Mouse (Mus musculus) frontal cortex, adult 2 months (tissue): ENCODE measurements around the gene Robo2. TPM values are rescaled to one million over a fixed set of nuclear protein-coding genes. Genes with fewer than 3 reads are reported as not detected.
A peak's percentile ranks its signal among the peaks of the same experiment; 100 is the strongest.

Source experiments
- DNase-seq, 2 experiments: peaks; one replicate each; pipeline ENCODE4 v3.0.0; 2022; ENCODE audit warnings: low spot score in 1 of 2; ENCODE audit errors: extremely low spot score in 1 of 2
- polyA plus RNA-seq: library from polyadenylated mRNA; depleted of rRNA; stranded (reverse); fragments of >200 nt; gene quantifications from 2 replicates; pipeline ENCODE4 v1.2.3, GENCODE M21; 2012; rRNA removed

Gene Robo2
- 64.3 and 71.3 TPM in 2 replicates for polyA plus RNA-seq

DNA sequence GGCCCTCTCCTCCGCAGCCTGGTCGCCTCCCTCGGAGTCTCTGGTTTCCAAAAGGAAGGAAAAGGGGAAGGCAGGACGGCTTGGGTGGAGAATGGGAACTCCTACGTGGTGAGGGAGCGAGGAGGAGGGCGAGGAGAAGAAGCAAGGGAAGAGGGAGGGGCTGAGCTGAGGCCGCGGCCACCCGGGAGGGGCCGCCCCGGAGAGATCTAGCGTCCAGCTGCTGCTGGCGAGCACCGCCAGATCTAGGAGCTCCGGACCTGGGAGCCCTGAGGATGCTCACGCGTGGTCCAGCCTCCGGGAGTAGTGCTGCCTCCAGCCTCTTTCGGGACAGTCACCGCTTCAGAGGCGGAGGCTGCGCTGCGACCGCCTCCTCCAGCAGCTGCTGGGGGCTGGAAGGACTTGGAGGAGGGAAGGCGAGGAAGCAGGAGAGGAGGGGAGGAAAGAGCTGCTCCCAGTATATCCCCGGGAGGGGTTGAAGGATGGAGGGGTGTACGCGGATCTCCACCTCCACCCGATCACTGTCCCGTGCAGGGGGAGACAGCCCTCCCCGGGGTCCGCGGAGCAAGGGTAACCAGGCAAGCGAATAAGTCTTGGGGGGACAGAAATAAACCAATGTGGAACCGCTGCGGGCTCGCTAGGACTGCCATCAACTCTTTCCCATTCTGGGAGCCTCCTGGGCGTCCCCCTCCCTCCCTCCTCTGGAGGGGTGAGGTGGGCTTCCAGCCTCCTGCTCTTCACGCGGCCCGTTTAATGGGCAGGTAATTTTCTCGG, at the start of gene Robo2:
TSS of gene Robo2 (minus strand) at position 345 of the 771 bp plus-strand sequence.
- DNase-seq, result peak; percentile 33 to 68

DNA sequence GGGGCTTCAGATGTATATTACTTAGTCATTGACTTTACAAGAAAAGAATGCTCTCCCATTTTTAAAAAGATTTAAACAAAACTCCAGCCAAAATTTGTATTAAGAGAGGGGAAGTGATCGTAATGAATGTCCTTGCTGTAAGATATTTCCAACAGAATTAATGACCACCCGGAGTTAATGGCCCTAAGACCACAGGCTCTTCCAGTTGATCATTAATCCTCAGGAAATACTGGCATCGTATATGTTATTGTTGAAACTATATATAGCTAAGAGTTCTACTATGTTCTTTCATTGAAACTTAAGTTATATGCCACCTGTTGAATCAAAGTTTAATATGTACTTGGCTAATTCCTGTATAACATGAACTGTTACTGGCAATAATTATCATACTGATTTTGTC, 46.5 kb upstream of the Robo2 start:
- no peak for DNase-seq

DNA sequence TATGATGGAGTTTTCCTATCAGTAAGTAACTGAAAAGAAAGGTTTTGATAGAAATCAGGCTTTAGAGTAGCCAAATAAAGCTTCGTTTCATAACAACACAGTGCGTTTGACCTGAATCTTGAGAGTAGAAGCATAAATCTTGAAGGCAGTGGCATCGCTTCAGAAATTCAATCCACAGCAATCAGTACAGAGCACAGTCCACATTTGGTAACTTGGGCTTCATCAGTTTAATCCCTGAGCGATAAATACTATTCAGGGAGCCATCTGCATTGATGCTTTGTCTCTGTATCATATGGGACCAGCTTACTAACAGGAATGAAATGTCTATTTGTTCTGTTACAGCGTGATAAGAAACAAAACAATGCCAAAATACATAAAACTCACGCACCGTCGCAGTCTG, 46.1 kb upstream of the Robo2 start:
- no peak for DNase-seq

DNA sequence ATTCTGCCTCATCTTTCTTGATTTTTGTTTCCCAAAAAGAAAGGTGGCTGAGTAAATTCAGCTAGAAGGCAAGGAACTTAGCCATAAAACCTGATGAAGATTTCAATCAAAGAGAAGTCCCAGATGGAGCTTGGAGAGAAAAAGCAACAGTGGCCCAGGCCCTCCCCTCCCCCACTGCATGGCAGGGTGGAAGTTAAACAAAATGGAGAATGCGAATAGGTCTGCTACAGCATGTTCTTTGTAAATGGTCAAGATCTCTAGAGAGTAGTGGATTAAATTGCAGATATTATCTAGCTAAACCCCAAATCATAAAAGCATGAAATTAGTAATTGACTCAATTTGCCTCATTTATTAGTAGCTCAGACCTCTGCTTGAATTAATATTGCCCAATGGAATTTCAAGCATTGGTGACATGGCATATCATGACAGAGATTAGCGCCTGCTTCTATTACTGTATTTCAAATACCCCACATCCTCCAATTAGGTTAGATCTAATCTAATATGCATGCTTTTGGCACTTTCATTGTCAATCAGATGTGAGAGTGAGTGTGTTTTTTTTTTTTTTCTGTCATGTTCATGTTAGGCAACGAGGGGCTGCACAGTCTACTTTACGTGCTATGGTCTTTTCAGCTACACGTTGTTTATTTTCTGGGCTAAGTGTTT, 45.3 kb upstream of the Robo2 start:
- DNase-seq, result no peak

DNA sequence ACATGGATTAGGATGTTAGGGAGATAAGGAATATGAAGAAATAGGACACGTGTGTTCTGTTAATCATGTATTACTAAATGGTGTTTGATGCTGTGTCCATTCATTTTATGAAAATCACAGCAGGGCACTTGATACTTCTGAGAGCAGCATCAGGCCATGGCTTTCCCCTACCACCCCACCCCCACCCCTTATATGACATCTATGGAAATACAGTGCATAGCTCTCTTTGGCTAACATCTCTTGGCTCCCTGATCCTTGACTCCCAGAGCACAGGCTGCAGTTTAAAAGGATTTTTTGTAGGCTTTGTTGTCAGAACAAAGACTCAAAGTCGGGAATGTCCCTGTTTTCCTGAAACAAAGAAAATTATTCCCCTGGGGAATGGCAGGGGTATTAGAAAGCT, 43.6 kb upstream of the Robo2 start:
- no peak for DNase-seq

DNA sequence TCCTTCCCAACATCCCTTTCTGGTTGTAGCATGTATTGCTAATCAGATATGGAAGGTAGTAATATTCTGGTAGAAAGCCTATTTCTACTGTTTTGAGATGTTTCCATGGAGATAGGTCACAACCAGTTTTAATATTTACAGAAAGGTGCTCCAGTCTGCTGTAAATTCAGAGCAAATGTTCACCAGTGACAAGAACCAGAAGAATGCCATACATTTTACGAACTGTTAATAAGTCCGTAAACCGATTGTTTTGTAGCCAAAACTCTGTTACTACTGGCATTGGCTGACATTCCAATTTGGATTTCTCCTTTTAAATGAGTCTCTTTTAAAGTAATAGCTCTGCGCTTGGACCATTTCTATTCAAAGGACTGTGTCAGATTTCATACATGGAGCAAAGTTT, 36.4 kb upstream of the Robo2 start:
- no peak for DNase-seq

DNA sequence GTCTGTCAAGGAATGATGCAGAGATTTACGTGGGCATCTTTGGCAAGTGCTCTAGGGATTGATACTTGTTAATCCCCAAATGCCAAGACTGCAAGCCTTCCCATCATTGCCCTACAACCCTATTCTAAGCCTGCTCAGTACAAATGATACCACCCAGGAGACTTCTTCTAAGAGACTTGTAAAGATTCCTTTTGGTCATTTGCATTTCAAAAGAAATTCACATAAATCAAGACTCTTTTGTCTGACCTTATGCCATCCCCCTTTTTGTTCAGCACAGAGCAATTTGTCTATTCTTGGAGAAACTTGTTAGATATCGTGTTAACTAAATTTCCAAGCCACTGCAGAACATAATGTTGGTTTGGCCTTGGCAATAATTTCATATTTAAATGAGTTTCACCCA, 15.4 kb upstream of the Robo2 start:
- no peak for DNase-seq

DNA sequence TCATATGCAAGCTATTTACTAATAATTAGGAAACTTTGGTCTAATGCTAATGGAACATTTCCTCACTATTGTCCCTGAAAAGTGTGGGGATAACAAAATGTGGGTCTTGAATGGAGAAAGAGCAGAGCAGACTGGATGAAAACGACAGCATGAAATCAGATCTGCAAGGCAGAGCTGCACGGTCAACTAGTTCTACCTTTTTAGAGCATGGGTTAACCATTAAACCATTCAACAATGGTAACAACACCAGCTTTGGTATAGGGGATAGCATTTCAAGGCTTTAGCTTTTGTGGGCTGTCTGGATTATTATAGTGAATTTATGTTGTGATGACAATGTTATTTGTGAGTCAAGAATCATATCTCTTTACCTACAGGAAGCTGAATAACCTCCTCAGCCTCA, 8.7 kb upstream of the Robo2 start:
- no peak for DNase-seq

DNA sequence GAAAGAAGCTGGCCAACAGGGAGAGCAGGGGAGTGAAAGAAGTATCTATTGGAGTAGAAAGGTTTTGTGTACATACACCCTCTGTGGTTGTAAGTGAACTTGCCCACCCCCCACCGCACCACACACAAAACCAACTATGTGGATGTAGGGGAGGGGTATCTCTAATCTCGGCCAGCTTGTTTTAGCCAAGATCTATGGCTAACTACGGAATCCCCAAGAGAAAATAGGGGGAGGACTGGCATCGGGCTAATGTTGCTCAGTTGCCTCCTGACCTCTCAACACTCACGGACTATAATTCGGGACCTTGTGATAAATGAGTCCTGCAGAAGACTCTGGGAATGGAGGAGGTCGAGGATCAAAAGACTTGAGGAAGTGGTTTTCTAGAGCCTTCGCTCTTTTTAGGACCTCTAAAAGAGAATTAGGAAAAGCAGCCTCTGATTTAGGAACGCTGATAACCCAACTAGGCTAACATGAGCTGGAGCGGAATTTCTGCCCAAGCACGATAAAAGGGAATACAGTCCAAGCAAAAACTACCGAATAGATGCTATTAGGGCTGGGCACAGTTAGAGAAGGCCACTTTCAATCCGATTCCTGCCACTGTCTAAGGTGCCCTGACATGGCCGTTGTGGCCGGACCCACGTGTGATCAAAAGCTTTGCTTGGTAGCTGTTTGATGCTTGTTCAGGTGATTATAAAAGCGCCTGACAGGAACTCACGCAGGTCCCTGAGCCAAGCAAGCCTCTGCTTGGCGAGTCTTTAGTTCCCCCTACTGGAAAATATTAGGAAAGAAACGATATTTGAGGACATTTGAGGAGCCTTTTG, 1.1 kb upstream of the Robo2 start:
- DNase-seq, result peak; percentile 33 to 73

DNA sequence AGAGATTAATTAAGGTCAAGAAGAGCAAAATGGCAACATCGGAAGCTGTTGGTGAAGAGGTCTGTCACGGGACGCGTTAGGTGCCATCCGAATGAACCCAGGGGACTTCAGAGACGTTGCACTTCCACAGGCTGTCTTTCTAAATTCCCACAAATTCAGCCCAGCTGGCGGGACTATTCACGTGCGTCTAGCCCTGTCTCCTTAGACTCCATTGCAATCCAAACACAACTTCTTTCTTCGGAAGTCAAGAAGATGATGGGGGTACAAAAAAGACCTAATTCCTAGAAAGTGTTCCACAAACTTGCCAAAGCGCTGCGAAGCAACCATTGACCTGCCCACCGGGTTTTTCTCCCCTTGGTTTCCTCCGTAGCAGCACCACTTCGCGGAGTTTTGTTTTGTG, 604 bp downstream of the Robo2 start:
- DNase-seq, result no peak

DNA sequence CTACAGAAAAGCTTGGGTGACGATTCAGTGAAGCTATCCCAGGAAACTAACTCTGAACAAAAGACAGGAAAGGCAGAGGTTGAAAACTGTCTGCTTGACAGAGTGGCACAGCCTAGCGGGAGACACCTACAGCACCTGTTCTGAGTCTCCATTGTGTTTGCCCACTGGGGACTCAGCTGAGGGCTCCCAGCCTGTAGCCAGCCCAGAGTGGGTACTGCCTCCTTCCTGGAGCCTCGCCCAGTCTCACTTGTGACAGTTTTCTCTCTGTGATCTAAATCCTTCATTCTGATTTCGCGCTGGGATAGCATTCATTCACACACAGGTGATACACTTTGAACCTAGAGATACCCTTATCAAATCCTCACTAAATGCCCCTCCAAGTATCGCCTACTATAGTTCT, 1.5 kb downstream of the Robo2 start:
- peak in 1 of 2 experiments; percentile 36 for DNase-seq

DNA sequence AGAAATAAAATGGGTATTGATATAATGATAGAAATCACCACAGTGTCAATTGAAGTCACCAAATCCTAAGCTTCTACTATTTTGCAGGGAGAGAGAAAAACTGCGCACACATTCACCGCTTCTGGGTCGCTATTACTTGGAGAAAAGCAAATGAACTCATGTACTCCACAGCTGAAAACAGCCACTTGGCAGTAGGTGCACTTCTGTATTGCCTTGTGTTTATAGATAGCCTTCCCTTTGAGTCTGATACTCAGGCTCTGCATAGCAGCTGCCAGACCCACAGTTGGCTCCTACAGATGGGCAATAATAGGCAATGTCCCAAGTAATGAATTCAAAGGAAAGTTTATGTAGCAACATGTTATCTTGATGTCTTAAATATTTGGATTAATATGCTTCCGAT, 2.1 kb downstream of the Robo2 start:
- no peak for DNase-seq

DNA sequence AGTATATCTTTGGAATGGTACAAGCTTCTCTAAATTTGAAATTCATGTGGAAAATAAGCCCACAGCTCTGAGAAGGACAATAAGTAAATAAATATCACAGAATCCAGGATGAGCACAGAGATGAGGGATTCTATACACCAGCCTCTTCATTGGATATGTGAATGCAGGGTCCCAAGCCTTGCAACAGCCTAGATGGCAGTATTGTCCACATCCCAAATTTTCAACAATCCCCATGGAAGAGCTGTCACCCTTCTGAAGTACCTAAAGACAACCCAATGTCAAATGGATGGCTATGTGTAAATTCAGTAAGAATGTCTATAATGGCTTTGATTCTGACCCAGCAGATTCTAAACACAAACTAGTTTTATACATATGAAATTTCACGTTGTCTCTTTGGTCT, 3.1 kb downstream of the Robo2 start:
- DNase-seq, result peak in 1 of 2 experiments; percentile 30

DNA sequence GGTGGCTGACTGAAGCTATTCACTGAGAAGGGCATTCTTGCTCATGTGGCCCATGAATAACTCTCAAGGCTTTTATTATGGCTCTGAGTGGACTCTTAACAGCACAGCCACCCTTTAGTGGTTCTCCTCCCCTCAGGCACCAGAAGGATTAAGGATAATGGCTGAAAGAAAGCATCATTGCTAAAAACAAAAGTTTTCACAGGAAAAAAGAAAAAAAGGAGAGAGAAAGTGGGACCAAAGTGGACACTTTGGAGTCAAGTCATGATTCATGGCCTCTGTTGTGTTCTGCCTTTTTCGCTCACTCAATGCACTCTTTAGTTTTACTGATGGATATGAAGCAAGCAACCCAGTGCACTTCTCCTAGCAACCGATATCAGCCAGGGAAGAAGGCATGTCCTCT, 14.3 kb downstream of the Robo2 start:
- DNase-seq, result no peak

DNA sequence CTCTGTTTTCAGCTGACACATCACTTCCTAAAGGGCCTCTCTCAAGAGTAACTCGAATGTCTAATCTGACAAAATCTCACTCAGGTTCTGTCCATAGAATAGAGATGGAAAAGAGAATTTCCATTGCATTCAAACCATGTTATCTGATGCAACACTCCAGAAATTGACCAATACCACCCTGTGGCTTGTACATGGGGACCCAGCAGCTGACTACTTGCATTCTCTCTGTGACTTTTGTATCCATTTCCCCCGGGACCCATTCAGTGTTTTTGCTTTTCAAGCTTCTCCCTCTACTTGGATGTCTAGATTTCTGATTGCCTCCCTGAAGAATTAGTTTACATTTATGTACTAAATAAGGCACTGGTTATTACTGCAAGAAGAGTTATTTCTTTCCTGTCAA, 15.9 kb downstream of the Robo2 start:
- no peak for DNase-seq

DNA sequence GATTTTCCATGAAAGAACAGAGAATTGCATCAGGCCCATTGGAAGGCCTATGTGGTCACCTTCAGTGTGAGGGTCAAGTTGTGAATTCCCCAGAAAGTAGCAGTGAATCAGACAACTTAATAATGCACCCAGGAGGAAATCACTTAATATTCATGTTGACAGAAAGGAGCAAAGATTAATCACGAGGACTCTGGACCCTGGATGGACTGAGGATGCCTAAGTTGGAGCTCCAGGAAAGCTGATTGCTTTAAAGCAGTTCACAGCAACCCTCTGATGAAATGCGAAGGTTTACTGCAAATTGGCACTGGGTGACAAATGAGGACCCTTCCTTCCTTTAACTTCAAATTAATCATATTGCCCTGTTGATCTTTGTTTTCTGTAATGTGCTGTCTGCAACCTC, 32.2 kb downstream of the Robo2 start:
- no peak for DNase-seq

DNA sequence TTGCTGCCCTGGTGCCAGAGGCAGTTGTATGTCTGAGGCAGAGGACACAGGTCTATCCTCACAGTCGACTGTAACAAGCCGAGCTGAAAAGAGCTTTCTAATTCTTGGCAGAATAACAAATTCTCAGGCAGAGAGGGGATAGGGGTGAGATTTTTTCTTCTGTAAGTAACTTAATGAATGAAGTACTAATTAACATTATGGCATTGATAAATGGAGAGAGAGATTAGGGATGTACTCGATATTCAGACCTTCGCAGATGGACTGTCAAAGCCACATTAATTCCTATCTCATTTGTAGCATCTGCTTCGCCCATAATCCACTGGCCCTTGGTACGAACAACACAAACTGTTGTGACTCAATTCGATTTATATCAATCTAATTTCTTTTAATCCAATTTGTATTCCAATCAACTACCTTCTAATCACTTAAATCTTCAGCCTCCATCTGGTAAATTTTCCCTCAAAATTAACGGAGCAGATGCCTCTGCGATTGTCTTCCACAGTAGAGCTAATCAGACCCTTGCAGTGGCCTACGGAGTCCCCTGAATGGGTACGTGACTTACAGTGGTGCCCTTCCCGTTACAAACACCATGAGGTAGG, 36.2 kb downstream of the Robo2 start:
- no peak for DNase-seq

DNA sequence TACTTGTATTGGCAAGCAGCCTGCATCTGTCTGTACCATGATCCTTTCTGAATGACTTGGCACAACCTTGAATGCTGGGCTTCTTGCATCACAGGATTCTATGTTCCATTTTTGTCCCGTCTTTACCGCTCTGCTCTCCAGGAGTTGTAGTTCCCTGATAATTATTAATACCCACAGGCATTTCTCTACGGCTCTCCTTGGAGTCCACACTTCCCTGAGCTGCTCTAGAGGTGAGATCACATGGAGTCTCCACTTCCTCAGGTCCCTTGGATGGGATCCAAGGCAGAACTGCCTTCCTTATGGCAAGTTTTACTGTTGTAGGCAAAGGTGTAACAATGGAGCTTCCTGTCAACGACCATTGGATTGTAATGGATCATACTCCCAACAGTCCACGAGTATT, 37.1 kb downstream of the Robo2 start:
- no peak for DNase-seq

DNA sequence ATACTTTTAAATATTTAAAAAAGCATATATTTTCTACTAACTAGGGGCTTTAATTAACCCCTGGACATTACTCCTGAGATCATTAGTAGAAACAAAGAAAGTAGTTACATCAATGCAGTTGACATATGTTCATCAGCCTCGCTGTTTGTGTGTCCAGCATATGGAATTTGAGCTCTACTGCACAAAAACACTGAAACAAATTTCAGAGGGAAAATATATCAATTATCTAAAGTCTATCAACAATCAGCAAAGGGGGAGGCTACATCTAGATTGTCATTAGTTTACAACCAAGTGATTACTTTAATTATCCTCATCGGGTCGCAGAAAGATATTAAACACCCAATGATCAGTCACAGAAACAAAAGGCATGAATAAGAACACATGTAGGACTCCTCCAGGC, 38.2 kb downstream of the Robo2 start:
- DNase-seq, result no peak

DNA sequence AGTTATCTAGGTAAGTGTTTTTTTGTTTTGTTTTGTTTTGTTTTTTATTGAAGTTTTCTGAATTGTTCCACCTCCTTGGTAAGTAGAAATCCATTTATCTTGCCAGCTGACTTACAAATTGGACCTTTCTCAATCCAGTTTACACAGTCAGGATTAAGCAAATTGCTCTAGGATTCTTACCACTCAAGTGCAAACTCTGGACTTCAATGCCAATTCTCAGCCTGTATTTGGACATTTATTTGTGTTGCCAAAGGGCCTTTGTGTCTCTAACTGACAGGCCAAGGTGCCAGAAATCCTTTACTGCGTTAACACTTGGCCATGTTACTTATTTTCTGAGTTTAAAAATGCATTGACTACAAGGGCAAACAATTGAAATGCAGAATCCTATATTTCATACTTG, 38.7 kb downstream of the Robo2 start:
- no peak for DNase-seq

DNA sequence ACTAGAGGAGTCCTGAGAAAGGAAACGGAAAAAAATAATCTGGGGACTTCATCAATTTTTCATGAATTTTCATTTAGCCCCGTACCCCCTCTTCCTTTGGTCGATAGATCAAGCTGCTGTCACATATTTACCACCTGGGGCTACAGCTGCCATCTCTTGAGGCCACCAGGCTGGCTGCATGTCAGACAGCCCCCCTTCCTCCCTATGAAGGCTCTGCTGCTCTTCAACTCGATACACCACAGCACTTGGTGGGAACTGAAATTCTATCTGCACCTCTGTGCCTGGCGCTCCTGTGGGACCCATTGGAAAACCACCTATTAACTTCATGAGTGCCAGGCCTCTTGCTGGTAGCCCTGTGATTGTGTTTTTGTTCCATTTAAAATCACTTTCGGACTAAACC, 63.2 kb downstream of the Robo2 start:
- no peak for DNase-seq
